In genomic region chr6:134930383-134930782, GRCm38 (mm10) we compare ENCODE assay signal across 8 mouse cellular contexts. TPM values are rescaled to one million over a fixed set of nuclear protein-coding genes. Genes with fewer than 3 reads are reported as not detected.
DNase-seq lines count a peak whose midpoint lies in the region; ATAC-seq lines count a peak whose summit lies in the region.

No protein-coding gene starts in this region.

- no peaks in the 10 kb centered on the region for H3K27me3 ChIP-seq in heart, embryonic 15.5 days
- no peaks in the 10 kb centered on the region for H3K27me3 ChIP-seq in embryonic facial prominence, embryonic 10.5 days (replicated peaks; ENCODE audit: low read depth, poor library complexity, severe bottlenecking)
- no peaks in the 10 kb centered on the region for H3K27me3 ChIP-seq in hindbrain, embryonic 15.5 days
- H3K27me3 ChIP-seq in midbrain, embryonic 11.5 days (ENCODE audit: control insufficient read depth, insufficient read depth, low read length), result no peaks in the 10 kb centered on the region

- no peaks in the 10 kb centered on the region for H3K36me3 ChIP-seq in heart, embryonic 15.5 days
- no peaks in the 10 kb centered on the region; the same call in 1 of the 2 replicates for H3K36me3 ChIP-seq in embryonic facial prominence, embryonic 10.5 days (replicated peaks)
- no peaks in the 10 kb centered on the region for H3K36me3 ChIP-seq in hindbrain, embryonic 15.5 days
- H3K36me3 ChIP-seq in midbrain, embryonic 11.5 days (ENCODE audit: control insufficient read depth, insufficient read depth, low read length), result no peaks in the 10 kb centered on the region

- H3K4me2 ChIP-seq in heart, embryonic 15.5 days, result peak overlapping the region; percentile 92
- peak overlapping the region; percentile 84 for H3K4me2 ChIP-seq in hindbrain, embryonic 15.5 days
- H3K4me2 ChIP-seq in midbrain, embryonic 11.5 days, result peak overlapping the region; percentile 96

- H3K9me3 ChIP-seq in heart, embryonic 15.5 days (replicated peaks), result no peaks in the 10 kb centered on the region
- H3K9me3 ChIP-seq in embryonic facial prominence, embryonic 10.5 days, result no peaks in the 10 kb centered on the region
- H3K9me3 ChIP-seq in hindbrain, embryonic 15.5 days, result no peaks in the 10 kb centered on the region
- H3K9me3 ChIP-seq in midbrain, embryonic 11.5 days (ENCODE audit: control insufficient read depth, low read length), result no peaks in the 10 kb centered on the region

- H3K27ac ChIP-seq in heart, embryonic 15.5 days, result peak overlapping the region; percentile 52; the same call in 1 of the 2 replicates
- H3K27ac ChIP-seq in embryonic facial prominence, embryonic 10.5 days (replicated peaks), result peak overlapping the region; percentile 98; the same call in 1 of the 2 replicates
- H3K27ac ChIP-seq in hindbrain, embryonic 15.5 days (replicated peaks), result no peak overlapping the region
- H3K27ac ChIP-seq in midbrain, embryonic 11.5 days (ENCODE audit: low read depth, low read length), result no peak overlapping the region

- peaks cover 31% of the 10 kb centered on the region for H3K4me1 ChIP-seq in heart, embryonic 15.5 days (replicated peaks)
- peaks cover 46% of the 10 kb centered on the region for H3K4me1 ChIP-seq in embryonic facial prominence, embryonic 10.5 days
- H3K4me1 ChIP-seq in hindbrain, embryonic 15.5 days (replicated peaks), result peaks cover 24% of the 10 kb centered on the region
- peaks cover 19% of the 10 kb centered on the region for H3K4me1 ChIP-seq in midbrain, embryonic 11.5 days (ENCODE audit: control insufficient read depth, insufficient read depth, low read length)

- intact Hi-C loops in heart, postnatal 14 days (cut with DNase I), result loop anchor here (5.0 kb wide), 1 partner anchor 33 kb away; the partner anchor contains the start of gene Gpr19

- no peak for ATAC-seq in heart, embryonic 15.5 days (replicated peaks; ENCODE audit: insufficient number of reproducible peaks, insufficient read depth, low FRiP score, low read depth)
- ATAC-seq in hindbrain, embryonic 15.5 days (ENCODE audit: low FRiP score, low read depth), result no peak
- no peak for ATAC-seq in midbrain, embryonic 11.5 days (ENCODE audit: low FRiP score)

- H3K4me3 ChIP-seq in heart, embryonic 15.5 days, result peak overlapping the region; percentile 77
- H3K4me3 ChIP-seq in embryonic facial prominence, embryonic 10.5 days, result peak overlapping the region; percentile 68
- H3K4me3 ChIP-seq in hindbrain, embryonic 15.5 days, result peak overlapping the region; percentile 14
- H3K4me3 ChIP-seq in midbrain, embryonic 11.5 days (ENCODE audit: low read depth, low read length), result peak overlapping the region; percentile 53

- H3K9ac ChIP-seq in heart, embryonic 15.5 days, result peak overlapping the region; percentile 31; the same call in 1 of the 2 replicates
- no peak overlapping the region for H3K9ac ChIP-seq in hindbrain, embryonic 15.5 days
- peak overlapping the region; percentile 93 for H3K9ac ChIP-seq in midbrain, embryonic 11.5 days (ENCODE audit: low read length)

- 79% methylated on average over 7 of the region's 7 CpGs for WGBS in heart, embryonic 15.5 days
- 87% methylated on average over 7 of the region's 7 CpGs for WGBS in embryonic facial prominence, embryonic 10.5 days
- 79% methylated on average over 7 of the region's 7 CpGs for WGBS in hindbrain, embryonic 15.5 days
- 84% methylated on average over 7 of the region's 7 CpGs for WGBS in midbrain, embryonic 11.5 days

- DNase-seq in heart, postnatal 14 days, result no peak
- DNase-seq in embryonic facial prominence, embryonic 10.5 days (ENCODE audit: low spot score), result no peak
- DNase-seq in midbrain, embryonic 11.5 days (ENCODE audit: low spot score, missing footprints), result no peak
- DNase-seq in adrenal gland, postnatal 36 days, result no peak
- no peak for DNase-seq in MN1 (ENCODE audit: low spot score)
- DNase-seq in Muller cell, postnatal 12 days (ENCODE audit: inconsistent ontology term), result no peak

RNA-seq across cellular contexts. Expression of gene Cdkn1b, which starts 10.2 kb away (rescaled TPM):
- polyA plus RNA-seq in heart, embryonic 15.5 days (2015; fragmentation: Nextera tagmentation; extraction: Ambion mirVana), result 14.4 and 18.4 TPM in 2 replicates
- total RNA-seq in heart, postnatal 14 days (2021), result 10 to 100 TPM; 47.5 to 49.0 TPM
- 15.3 and 16.7 TPM in 2 replicates for polyA plus RNA-seq in embryonic facial prominence, embryonic 10.5 days (2016; fragmentation: Nextera tagmentation; extraction: Ambion mirVana)
- polyA plus RNA-seq in hindbrain, embryonic 15.5 days (2015; fragmentation: Nextera tagmentation; extraction: Ambion mirVana), result 17.0 and 21.8 TPM in 2 replicates
- 27.8 and 28.0 TPM in 2 replicates for polyA plus RNA-seq in midbrain, embryonic 11.5 days (2014; fragmentation: Nextera tagmentation; extraction: Ambion mirVana)
- total RNA-seq in adrenal gland, postnatal 36 days (2021), result 10 to 100 TPM; 35.3 to 74.4 TPM

RNA-seq across cellular contexts. Expression of gene Gpr19, which starts 32.0 kb away (rescaled TPM):
- 8.7 and 10.3 TPM in 2 replicates for polyA plus RNA-seq in heart, embryonic 15.5 days (2015; fragmentation: Nextera tagmentation; extraction: Ambion mirVana)
- 1 to 10 TPM; 4.4 to 4.7 TPM for total RNA-seq in heart, postnatal 14 days (2021)
- 14.5 and 16.1 TPM in 2 replicates for polyA plus RNA-seq in embryonic facial prominence, embryonic 10.5 days (2016; fragmentation: Nextera tagmentation; extraction: Ambion mirVana)
- polyA plus RNA-seq in hindbrain, embryonic 15.5 days (2015; fragmentation: Nextera tagmentation; extraction: Ambion mirVana), result 34.3 and 34.5 TPM in 2 replicates
- polyA plus RNA-seq in midbrain, embryonic 11.5 days (2014; fragmentation: Nextera tagmentation; extraction: Ambion mirVana), result 35.3 and 36.9 TPM in 2 replicates
- 1 to 10 TPM; 5.7 to 6.9 TPM for total RNA-seq in adrenal gland, postnatal 36 days (2021)

RNA-seq across cellular contexts. Expression of gene Apold1, which starts 51.1 kb away (rescaled TPM):
- polyA plus RNA-seq in heart, embryonic 15.5 days (2015; fragmentation: Nextera tagmentation; extraction: Ambion mirVana), result 8.2 and 8.8 TPM in 2 replicates
- total RNA-seq in heart, postnatal 14 days (2021), result 10 to 100 TPM; 15.4 to 18.5 TPM
- polyA plus RNA-seq in embryonic facial prominence, embryonic 10.5 days (2016; fragmentation: Nextera tagmentation; extraction: Ambion mirVana), result 2.6 and 2.7 TPM in 2 replicates
- polyA plus RNA-seq in hindbrain, embryonic 15.5 days (2015; fragmentation: Nextera tagmentation; extraction: Ambion mirVana), result 3.6 and 4.1 TPM in 2 replicates
- 2.8 and 3.2 TPM in 2 replicates for polyA plus RNA-seq in midbrain, embryonic 11.5 days (2014; fragmentation: Nextera tagmentation; extraction: Ambion mirVana)
- total RNA-seq in adrenal gland, postnatal 36 days (2021), result 1 to 10 TPM; 4.5 to 5.5 TPM

Comparison
In these comparisons a context has a peak if more than half of its experiments do, and no peak if none do; other contexts are left out.
1. H3K27ac ChIP-seq: peak in heart, embryonic 15.5 days (single experiment) and embryonic facial prominence, embryonic 10.5 days (single experiment); none in hindbrain, embryonic 15.5 days (single experiment) and midbrain, embryonic 11.5 days (single experiment).
2. H3K4me3 ChIP-seq: peak in every context shown above with its lines; median percentile 77 in heart, embryonic 15.5 days; 68 in embryonic facial prominence, embryonic 10.5 days; 53 in midbrain, embryonic 11.5 days; 14 in hindbrain, embryonic 15.5 days.
3. Peak in every context shown above with its lines, with median percentiles within 50 percentile points of each other: H3K4me2 ChIP-seq.